Mouse (Mus musculus): ENCODE measurements around the gene Slfn5. TPM values are rescaled to one million over a fixed set of nuclear protein-coding genes. Genes with fewer than 3 reads are reported as not detected.

The Slfn5 gene
- total RNA-seq, 4 experiments from 2014 or later, result 43.9 to 65.9 (median 55.1) TPM

Small RNA genes lying within 50 kb of the gene (microRNA-seq; reads per million reads assigned to microRNA genes)
- gene Mir7679, result not detected

Other genes with a start within 250 kb of the Slfn5 start
- under 1 TPM; 0.19 to 0.28 (median 0.27) TPM for gene Cct6b, start 187.0 kb upstream of the Slfn5 start, total RNA-seq (2022)
- 10 to 100 TPM; 12.4 to 13.9 (median 13.1) TPM for gene Zfp830, start 187.0 kb upstream of the Slfn5 start, total RNA-seq (2022)
- gene Lig3, start 170.2 kb upstream of the Slfn5 start, total RNA-seq (2022), result 10 to 100 TPM; 13.7 to 16.8 (median 16.6) TPM
- gene Rffl, start 80.1 kb upstream of the Slfn5 start, total RNA-seq (2022), result 1 to 10 TPM; 3.8 to 4.7 (median 4.7) TPM
- 10 to 100 TPM in 2 of 4 experiments, 1 to 10 TPM in 2; 7.8 to 10.9 (median 9.9) TPM for gene Rad51d, start 60.7 kb upstream of the Slfn5 start, total RNA-seq (2022)
- not detected for gene Fndc8, start 59.2 kb upstream of the Slfn5 start, total RNA-seq (2022)
- 10 to 100 TPM in 2 of 4 experiments, 1 to 10 TPM in 2; 7.0 to 13.0 (median 9.7) TPM for gene Nle1, start 42.9 kb upstream of the Slfn5 start, total RNA-seq (2022)
- 100 to 1,000 TPM; 170 to 223 (median 177) TPM for gene Unc45b, start 40.8 kb upstream of the Slfn5 start, total RNA-seq (2022)
- gene Slfn9, start 40.5 kb downstream of the Slfn5 start, total RNA-seq (2022), result under 1 TPM; 0.56 to 0.72 (median 0.62) TPM
- gene Slfn8, start 69.5 kb downstream of the Slfn5 start, total RNA-seq (2022), result under 1 TPM; 0.43 to 0.76 (median 0.67) TPM
- gene Slfn2, start 113.8 kb downstream of the Slfn5 start, total RNA-seq (2022), result 1 to 10 TPM; 1.8 to 4.6 (median 2.3) TPM
- under 1 TPM in 3 of 4 experiments, not detected in 1; 0.12 to 0.66 (median 0.14) TPM for gene Slfn1, start 165.5 kb downstream of the Slfn5 start, total RNA-seq (2022)
- gene Slfn4, start 223.8 kb downstream of the Slfn5 start, total RNA-seq (2022), result under 1 TPM; 0.08 to 0.72 (median 0.09) TPM
- 1 to 10 TPM; 1.9 to 2.8 (median 2.2) TPM for gene Slfn3, start 240.0 kb downstream of the Slfn5 start, total RNA-seq (2022)

Data from heart, adult 8-10 months (tissue).